Mouse (Mus musculus): Measurements from ENCODE around the gene Clstn2. TPM values are rescaled to one million over a fixed set of nuclear protein-coding genes. Genes with fewer than 3 reads are reported as not detected.

Clstn2 gene
- 0.36 and 0.38 TPM in 2 replicates for polyA plus RNA-seq (2015; fragmentation: Nextera tagmentation; extraction: Ambion mirVana)

GRCm38 (mm10) chr9:98032573-98033272 is at the start of gene Clstn2:
Gene Clstn2, minus strand, starts transcription at chr9:98033181.
- WGBS = under 1% methylated on average over 62 of the region's 73 CpGs
- H3K4me1 ChIP-seq = peaks cover 10% of the 10 kb centered on the region
- peak within 1 kb of the TSS; percentile 76 for H3K9ac ChIP-seq
- H3K4me2 ChIP-seq = peak within 1 kb of the TSS; percentile 97
- no peak within 1 kb of the TSS for H3K27ac ChIP-seq (replicated peaks)
- H3K36me3 ChIP-seq = no peaks in the 10 kb centered on the region
- H3K4me3 ChIP-seq = peak within 1 kb of the TSS; percentile 64
- H3K27me3 ChIP-seq (replicated peaks) = peaks cover 78% of the 10 kb centered on the region
- no peak; the same call in 1 of the 2 replicates for ATAC-seq (ENCODE audit: extremely low read depth, insufficient number of reproducible peaks, low FRiP score, low TSS enrichment)
- 0 out of 2 replicates have a peak, but pooled peaks cover 6% of the 10 kb centered on the region for H3K9me3 ChIP-seq

GRCm38 (mm10) chr9:98067767-98068166 is 34.8 kb upstream of the Clstn2 start:
- H3K27ac ChIP-seq (replicated peaks) = no peak overlapping the region
- no peak for ATAC-seq (ENCODE audit: extremely low read depth, insufficient number of reproducible peaks, low FRiP score, low TSS enrichment)
- no peaks in the 10 kb centered on the region for H3K36me3 ChIP-seq
- H3K4me3 ChIP-seq = no peak overlapping the region
- no peak overlapping the region for H3K9ac ChIP-seq
- no peaks in the 10 kb centered on the region for H3K4me1 ChIP-seq
- H3K4me2 ChIP-seq = no peak overlapping the region
- no peaks in the 10 kb centered on the region for H3K27me3 ChIP-seq (replicated peaks)
- H3K9me3 ChIP-seq = peaks cover 8% of the 10 kb centered on the region; the same call in 1 of the 2 replicates
- WGBS = 51% methylated on average over 5 of the region's 5 CpGs

- WGBS = 23% methylated on average over 3 of the region's 3 CpGs
- H3K36me3 ChIP-seq = no peaks in the 10 kb centered on the region
- no peak overlapping the region for H3K27ac ChIP-seq (replicated peaks)
- H3K9ac ChIP-seq = no peak overlapping the region
- no peaks in the 10 kb centered on the region for H3K9me3 ChIP-seq
- ATAC-seq (ENCODE audit: extremely low read depth, insufficient number of reproducible peaks, low FRiP score, low TSS enrichment) = no peak
- no peaks in the 10 kb centered on the region for H3K27me3 ChIP-seq (replicated peaks)
- H3K4me2 ChIP-seq = no peak overlapping the region
- H3K4me1 ChIP-seq = no peaks in the 10 kb centered on the region
- H3K4me3 ChIP-seq = no peak overlapping the region
Measured at GRCm38 (mm10) chr9:98061646-98062045, 28.7 kb upstream of the Clstn2 start.

GRCm38 (mm10) chr9:98057291-98057690 is 24.3 kb upstream of the Clstn2 start:
- H3K36me3 ChIP-seq = no peaks in the 10 kb centered on the region
- no peaks in the 10 kb centered on the region for H3K4me1 ChIP-seq
- H3K4me3 ChIP-seq = no peak overlapping the region
- WGBS = 77% methylated on average over 2 of the region's 2 CpGs
- H3K9me3 ChIP-seq = no peaks in the 10 kb centered on the region
- no peak overlapping the region for H3K9ac ChIP-seq
- no peak for ATAC-seq (ENCODE audit: extremely low read depth, insufficient number of reproducible peaks, low FRiP score, low TSS enrichment)
- H3K4me2 ChIP-seq = no peak overlapping the region
- no peak overlapping the region for H3K27ac ChIP-seq (replicated peaks)
- H3K27me3 ChIP-seq (replicated peaks) = no peaks in the 10 kb centered on the region

GRCm38 (mm10) chr9:98051343-98051742 is 18.4 kb upstream of the Clstn2 start:
- Histone ChIP-seq H3K4me3 (no peak overlapping the region), H3K4me2 (no peak overlapping the region), H3K27ac (replicated peaks) (no peak overlapping the region), H3K27me3 (replicated peaks) (no peaks in the 10 kb centered on the region), H3K4me1 (no peaks in the 10 kb centered on the region), H3K9ac (no peak overlapping the region), H3K9me3 (no peaks in the 10 kb centered on the region), H3K36me3 (no peaks in the 10 kb centered on the region)
- 76% methylated on average over 12 of the region's 12 CpGs for WGBS
- ATAC-seq (ENCODE audit: extremely low read depth, insufficient number of reproducible peaks, low FRiP score, low TSS enrichment) = no peak

- Histone ChIP-seq H3K9me3 (0 out of 2 replicates have a peak, but pooled peaks cover 6% of the 10 kb centered on the region), H3K4me2 (peak overlapping the region; percentile 97), H3K27ac (replicated peaks) (no peak overlapping the region), H3K36me3 (no peaks in the 10 kb centered on the region), H3K4me3 (peak overlapping the region; percentile 64), H3K27me3 (replicated peaks) (peaks cover 72% of the 10 kb centered on the region), H3K9ac (peak overlapping the region; percentile 76), H3K4me1 (peaks cover 10% of the 10 kb centered on the region)
- no peak; the same call in 1 of the 2 replicates for ATAC-seq (ENCODE audit: extremely low read depth, insufficient number of reproducible peaks, low FRiP score, low TSS enrichment)
- 2% methylated on average over 38 of the region's 38 CpGs for WGBS
Measured at GRCm38 (mm10) chr9:98033273-98033855, 383 bp upstream of the Clstn2 start.

- Histone ChIP-seq H3K27ac (replicated peaks) (no peak overlapping the region), H3K4me1 (peaks cover 10% of the 10 kb centered on the region), H3K9me3 (0 out of 2 replicates have a peak, but pooled peaks cover 2% of the 10 kb centered on the region), H3K36me3 (no peaks in the 10 kb centered on the region), H3K27me3 (replicated peaks) (peaks cover 79% of the 10 kb centered on the region), H3K4me2 (peak overlapping the region; percentile 97), H3K4me3 (peak overlapping the region; percentile 64), H3K9ac (peak overlapping the region; percentile 76)
- no peak for ATAC-seq (ENCODE audit: extremely low read depth, insufficient number of reproducible peaks, low FRiP score, low TSS enrichment)
- WGBS = 2% methylated on average over 31 of the region's 31 CpGs
Measured at GRCm38 (mm10) chr9:98031898-98032572, 946 bp downstream of the Clstn2 start.

- H3K9me3 ChIP-seq = no peaks in the 10 kb centered on the region
- no peak overlapping the region for H3K27ac ChIP-seq (replicated peaks)
- peaks cover 71% of the 10 kb centered on the region for H3K27me3 ChIP-seq (replicated peaks)
- H3K4me2 ChIP-seq = no peak overlapping the region
- H3K4me1 ChIP-seq = peaks cover 10% of the 10 kb centered on the region
- no peak for ATAC-seq (ENCODE audit: extremely low read depth, insufficient number of reproducible peaks, low FRiP score, low TSS enrichment)
- WGBS = 18% methylated on average over 2 of the region's 2 CpGs
- no peak overlapping the region for H3K9ac ChIP-seq
- H3K36me3 ChIP-seq = no peaks in the 10 kb centered on the region
- H3K4me3 ChIP-seq = no peak overlapping the region
Measured at GRCm38 (mm10) chr9:98030715-98031114, 2.3 kb downstream of the Clstn2 start.

GRCm38 (mm10) chr9:98025548-98025947 is 7.4 kb downstream of the Clstn2 start:
- H3K4me1 ChIP-seq = no peaks in the 10 kb centered on the region
- H3K4me3 ChIP-seq = no peak overlapping the region
- no peak overlapping the region for H3K27ac ChIP-seq (replicated peaks)
- no peak for ATAC-seq (ENCODE audit: extremely low read depth, insufficient number of reproducible peaks, low FRiP score, low TSS enrichment)
- 69% methylated on average over 3 of the region's 3 CpGs for WGBS
- no peaks in the 10 kb centered on the region for H3K36me3 ChIP-seq
- no peak overlapping the region for H3K4me2 ChIP-seq
- H3K9ac ChIP-seq = no peak overlapping the region
- peaks cover 31% of the 10 kb centered on the region for H3K27me3 ChIP-seq (replicated peaks)
- H3K9me3 ChIP-seq = no peaks in the 10 kb centered on the region

- no peaks in the 10 kb centered on the region for H3K9me3 ChIP-seq
- 77% methylated on average over 11 of the region's 11 CpGs for WGBS
- H3K27me3 ChIP-seq (replicated peaks) = peaks cover 15% of the 10 kb centered on the region
- H3K9ac ChIP-seq = no peak overlapping the region
- no peaks in the 10 kb centered on the region for H3K4me1 ChIP-seq
- no peak for ATAC-seq (ENCODE audit: extremely low read depth, insufficient number of reproducible peaks, low FRiP score, low TSS enrichment)
- H3K27ac ChIP-seq (replicated peaks) = no peak overlapping the region
- no peaks in the 10 kb centered on the region for H3K36me3 ChIP-seq
- no peak overlapping the region for H3K4me3 ChIP-seq
- H3K4me2 ChIP-seq = no peak overlapping the region
Measured at GRCm38 (mm10) chr9:98023069-98023468, 9.9 kb downstream of the Clstn2 start.

- no peak for ATAC-seq (ENCODE audit: extremely low read depth, insufficient number of reproducible peaks, low FRiP score, low TSS enrichment)
- Histone ChIP-seq H3K36me3 (no peaks in the 10 kb centered on the region), H3K4me3 (no peak overlapping the region), H3K9ac (no peak overlapping the region), H3K4me1 (no peaks in the 10 kb centered on the region), H3K27me3 (replicated peaks) (peaks cover 2% of the 10 kb centered on the region; the same call in 1 of the 2 replicates), H3K4me2 (no peak overlapping the region), H3K27ac (replicated peaks) (no peak overlapping the region), H3K9me3 (no peaks in the 10 kb centered on the region)
- 64% methylated on average over 2 of the region's 2 CpGs for WGBS
Measured at GRCm38 (mm10) chr9:98019876-98020275, 13.1 kb downstream of the Clstn2 start.

Data from heart, embryonic 13.5 days (tissue).